In the genomic region with DNA sequence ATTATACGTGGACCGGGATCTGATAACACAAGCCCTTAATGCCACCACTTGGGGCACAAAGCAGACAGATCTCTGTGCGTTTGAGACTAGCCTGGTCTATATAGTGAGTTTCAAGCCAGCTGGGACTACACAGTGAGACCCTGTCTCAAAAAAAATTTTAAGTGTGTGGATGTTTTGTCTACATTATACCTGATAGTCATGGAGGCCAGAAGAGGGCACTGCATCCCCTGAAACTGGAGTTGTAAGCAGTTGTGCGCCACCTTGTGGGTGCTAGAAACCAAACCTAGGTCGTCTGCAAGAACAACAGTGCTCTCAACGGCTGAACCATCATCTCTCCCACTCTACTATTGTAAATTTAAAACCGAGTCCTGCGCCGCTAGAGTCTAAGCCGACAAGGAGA, we compare ENCODE assay signal across 8 mouse cellular contexts. TPM values are rescaled to one million over a fixed set of nuclear protein-coding genes. Genes with fewer than 3 reads are reported as not detected.
A peak's percentile ranks its signal among the peaks of the same experiment; 100 is the strongest.
DNase-seq lines count a peak whose midpoint lies in the region; ATAC-seq and TF ChIP-seq lines count a peak whose summit lies in the region.

No protein-coding gene starts in this region.

- H3K4me2 ChIP-seq in intestine, embryonic 14.5 days (ENCODE audit: low read length): peak overlapping the region; percentile 82
- peak overlapping the region; percentile 60; the same call in 1 of the 2 replicates for H3K4me2 ChIP-seq in limb, embryonic 11.5 days (ENCODE audit: low read depth, severe bottlenecking)
- peak overlapping the region; percentile 71 for H3K4me2 ChIP-seq in midbrain, embryonic 11.5 days

- H3K36me3 ChIP-seq in intestine, embryonic 14.5 days (ENCODE audit: control insufficient read depth, insufficient read depth, low read length): no peaks in the 10 kb centered on the region
- H3K36me3 ChIP-seq in limb, embryonic 11.5 days (ENCODE audit: control insufficient read depth, insufficient read depth, low read length): no peaks in the 10 kb centered on the region
- H3K36me3 ChIP-seq in midbrain, embryonic 11.5 days (ENCODE audit: control insufficient read depth, insufficient read depth, low read length): no peaks in the 10 kb centered on the region

- peak overlapping the region; percentile 90 for H3K4me3 ChIP-seq in gastrocnemius, adult 2 months
- H3K4me3 ChIP-seq in intestine, embryonic 14.5 days (ENCODE audit: low read depth, low read length): peak overlapping the region; percentile 67
- H3K4me3 ChIP-seq in limb, embryonic 11.5 days (ENCODE audit: low read depth, low read length): no peak overlapping the region
- peak overlapping the region; percentile 67 for H3K4me3 ChIP-seq in midbrain, embryonic 11.5 days (ENCODE audit: low read depth, low read length)

- H3K27me3 ChIP-seq in intestine, embryonic 14.5 days (replicated peaks; ENCODE audit: control insufficient read depth, insufficient read depth, low read length): no peaks in the 10 kb centered on the region
- no peaks in the 10 kb centered on the region for H3K27me3 ChIP-seq in limb, embryonic 11.5 days (ENCODE audit: control insufficient read depth, insufficient read depth, low read length)
- H3K27me3 ChIP-seq in midbrain, embryonic 11.5 days (ENCODE audit: control insufficient read depth, insufficient read depth, low read length): no peaks in the 10 kb centered on the region

- H3K4me1 ChIP-seq in intestine, embryonic 14.5 days (replicated peaks; ENCODE audit: control insufficient read depth, insufficient read depth, low read length): peaks cover 5% of the 10 kb centered on the region
- H3K4me1 ChIP-seq in limb, embryonic 11.5 days (ENCODE audit: control insufficient read depth, insufficient read depth, low read length): no peaks in the 10 kb centered on the region
- peaks cover 3% of the 10 kb centered on the region for H3K4me1 ChIP-seq in midbrain, embryonic 11.5 days (ENCODE audit: control insufficient read depth, insufficient read depth, low read length)

- peak; percentile 75 for TF ChIP-seq CTCF in gastrocnemius, adult 2 months (IDR thresholded peaks at IDR 0.05)

- H3K9ac ChIP-seq in intestine, embryonic 14.5 days (ENCODE audit: low read length): no peak overlapping the region
- no peak overlapping the region for H3K9ac ChIP-seq in limb, embryonic 11.5 days (ENCODE audit: low read length)
- H3K9ac ChIP-seq in midbrain, embryonic 11.5 days (ENCODE audit: low read length): no peak overlapping the region

- WGBS in intestine, embryonic 14.5 days: 31% methylated on average over 10 of the region's 10 CpGs
- 29% methylated on average over 10 of the region's 10 CpGs for WGBS in limb, embryonic 11.5 days
- 29% methylated on average over 10 of the region's 10 CpGs for WGBS in midbrain, embryonic 11.5 days

- DNase-seq in ovary, adult 18-20 months (ENCODE audit: low spot score): peak; percentile 50
- DNase-seq in ovary, postnatal 10 days (ENCODE audit: low spot score): no peak
- DNase-seq in cerebellum, postnatal 4 days (ENCODE audit: low spot score in 2 of 2): peak; percentile 66 to 82
- DNase-seq in gastrocnemius, adult 2 months: peak; percentile 63
- peak; percentile 76 for DNase-seq in intestine, embryonic 14.5 days (ENCODE audit: low spot score)
- peak; percentile 81 for DNase-seq in limb, embryonic 11.5 days (ENCODE audit: low spot score)
- DNase-seq in midbrain, embryonic 11.5 days (ENCODE audit: low spot score, missing footprints): peak; percentile 92
- peak; percentile 63 for DNase-seq in spleen, adult 12 weeks (ENCODE audit: low spot score)

- 0 out of 2 replicates have a peak, but pooled peaks cover 2% of the 10 kb centered on the region for H3K9me3 ChIP-seq in intestine, embryonic 14.5 days (ENCODE audit: control insufficient read depth, low read length)
- H3K9me3 ChIP-seq in limb, embryonic 11.5 days (ENCODE audit: control insufficient read depth, low read length): peaks cover 3% of the 10 kb centered on the region; the same call in 1 of the 2 replicates
- no peaks in the 10 kb centered on the region for H3K9me3 ChIP-seq in midbrain, embryonic 11.5 days (ENCODE audit: control insufficient read depth, low read length)

- H3K27ac ChIP-seq in gastrocnemius, adult 2 months: peak overlapping the region; percentile 54
- H3K27ac ChIP-seq in intestine, embryonic 14.5 days (ENCODE audit: low read depth): no peak overlapping the region
- H3K27ac ChIP-seq in limb, embryonic 11.5 days (replicated peaks; ENCODE audit: low read depth, low read length): no peak overlapping the region
- H3K27ac ChIP-seq in midbrain, embryonic 11.5 days (ENCODE audit: low read depth, low read length): no peak overlapping the region

- intact Hi-C loops in gastrocnemius, adult 2 months (cut with DNase I): no loop called here

- no peak for ATAC-seq in intestine, embryonic 14.5 days (replicated peaks; ENCODE audit: low FRiP score, low TSS enrichment, low read depth)
- 0 out of 2 replicates have a peak, but pooled peaks have one; percentile 58 for ATAC-seq in limb, embryonic 11.5 days (ENCODE audit: insufficient number of reproducible peaks, low FRiP score, low TSS enrichment, low read depth)
- ATAC-seq in midbrain, embryonic 11.5 days (ENCODE audit: low FRiP score): peak; percentile 70

RNA-seq across cellular contexts. Expression of gene Cep164, which starts 0.6 kb away (rescaled TPM):
- total RNA-seq in gastrocnemius, adult 2 months (2021): 1 to 10 TPM; 2.0 to 2.5 TPM
- polyA plus RNA-seq in intestine, embryonic 14.5 days (2014; fragmentation: Nextera tagmentation; extraction: Ambion mirVana): 27.5 and 28.0 TPM in 2 replicates
- polyA plus RNA-seq in limb, embryonic 11.5 days (2014; fragmentation: Nextera tagmentation; extraction: Ambion mirVana): 21.7 and 23.6 TPM in 2 replicates
- polyA plus RNA-seq in midbrain, embryonic 11.5 days (2014; fragmentation: Nextera tagmentation; extraction: Ambion mirVana): 12.6 and 14.5 TPM in 2 replicates

RNA-seq across cellular contexts. Expression of gene Bace1, which starts 9.3 kb away (rescaled TPM):
- 10 to 100 TPM; 26.1 to 72.2 TPM for total RNA-seq in gastrocnemius, adult 2 months (2021)
- 26.8 and 28.1 TPM in 2 replicates for polyA plus RNA-seq in intestine, embryonic 14.5 days (2014; fragmentation: Nextera tagmentation; extraction: Ambion mirVana)
- polyA plus RNA-seq in limb, embryonic 11.5 days (2014; fragmentation: Nextera tagmentation; extraction: Ambion mirVana): 22.9 and 25.4 TPM in 2 replicates
- polyA plus RNA-seq in midbrain, embryonic 11.5 days (2014; fragmentation: Nextera tagmentation; extraction: Ambion mirVana): 26.9 and 27.1 TPM in 2 replicates
